Mouse (Mus musculus): ENCODE results near the gene Kifc3. TPM values are rescaled to one million over a fixed set of nuclear protein-coding genes. Genes with fewer than 3 reads are reported as not detected.
A peak's percentile ranks its signal among the peaks of the same experiment; 100 is the strongest.

Gene Kifc3
- polyA plus RNA-seq, 1 experiment from 2014 or later: 5.2 TPM

DNA sequence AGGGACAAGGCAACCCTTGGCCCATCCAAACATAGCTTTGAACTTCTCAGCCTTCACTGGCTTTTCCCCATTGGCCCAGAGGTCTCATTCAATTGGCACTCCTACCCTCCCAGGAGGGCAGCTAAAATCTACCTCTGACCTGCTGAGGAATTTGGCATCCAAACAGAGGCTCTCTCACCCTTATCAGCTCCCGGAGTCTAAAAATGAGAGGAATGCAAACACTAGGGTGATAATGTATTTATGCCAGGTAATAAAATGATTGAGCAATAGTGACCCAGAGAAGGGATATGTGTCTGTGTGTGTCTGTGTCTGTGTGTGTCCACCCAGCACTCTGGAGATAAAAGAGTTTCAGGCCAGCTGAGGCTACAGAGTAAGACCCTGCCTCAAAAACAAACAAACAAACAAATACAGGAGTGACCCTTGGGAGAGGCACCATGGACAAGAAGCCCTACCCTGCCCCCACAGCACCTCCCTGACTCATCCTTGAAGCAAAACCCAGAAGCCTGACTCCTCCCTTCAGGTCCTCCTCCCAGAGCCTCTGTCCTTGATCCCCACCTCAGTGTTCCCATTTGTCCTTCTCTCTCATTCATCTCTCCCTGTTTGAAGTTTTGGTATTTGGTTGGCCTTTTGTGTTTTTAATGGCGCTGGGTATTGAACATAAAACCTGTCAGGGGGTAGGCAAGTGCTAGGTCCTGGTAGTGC is 56.4 kb downstream of the Kifc3 start:
- Histone ChIP-seq H3K36me3 (no peaks in the 10 kb centered on the region), H3K4me3 (no peak overlapping the region), H3K9me3 (replicated peaks) (no peaks in the 10 kb centered on the region), H3K27ac (replicated peaks) (no peak overlapping the region), H3K27me3 (ENCODE audit: low read depth, poor library complexity, severe bottlenecking) (peaks cover 40% of the 10 kb centered on the region), H3K4me1 (peaks cover 31% of the 10 kb centered on the region)
- DNase-seq (ENCODE audit: low spot score): no peak
- WGBS: 91% methylated on average over 2 of the region's 2 CpGs

DNA sequence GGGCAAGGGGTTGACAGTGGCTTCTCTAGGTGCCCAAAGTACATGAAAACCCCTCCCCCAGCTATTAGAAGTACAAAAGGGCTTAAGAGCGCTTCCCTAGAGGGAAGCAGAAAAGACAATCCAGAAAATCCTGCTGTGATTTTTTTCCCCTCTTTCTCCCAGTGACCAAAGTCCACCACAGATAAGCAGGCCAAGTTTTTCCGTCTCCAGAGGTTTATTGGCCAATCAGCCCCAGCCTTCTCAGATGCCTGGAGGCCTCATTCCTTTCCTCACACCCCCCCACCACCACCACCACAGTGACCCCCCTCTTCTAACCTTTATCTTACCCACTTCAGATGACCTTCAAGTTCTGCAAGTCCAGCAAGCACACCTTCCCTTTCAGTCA is 58.0 kb downstream of the Kifc3 start:
- H3K9me3 ChIP-seq (replicated peaks): no peaks in the 10 kb centered on the region
- no peaks in the 10 kb centered on the region for H3K36me3 ChIP-seq
- peaks cover 36% of the 10 kb centered on the region for H3K4me1 ChIP-seq
- H3K27ac ChIP-seq (replicated peaks): no peak overlapping the region
- H3K27me3 ChIP-seq (ENCODE audit: low read depth, poor library complexity, severe bottlenecking): peaks cover 56% of the 10 kb centered on the region
- whole genome bisulfite sequencing: 44% methylated on average over 2 of the region's 2 CpGs
- no peak overlapping the region for H3K4me3 ChIP-seq
- DNase-seq (ENCODE audit: low spot score): no peak

GRCm38 (mm10) chr8:95143805-95144630 is 58.6 kb downstream of the Kifc3 start:
- H3K4me3 ChIP-seq: no peak overlapping the region
- H3K27ac ChIP-seq (replicated peaks): no peak overlapping the region
- DNase-seq (ENCODE audit: low spot score): no peak
- no peaks in the 10 kb centered on the region for H3K9me3 ChIP-seq (replicated peaks)
- peaks cover 58% of the 10 kb centered on the region for H3K27me3 ChIP-seq (ENCODE audit: low read depth, poor library complexity, severe bottlenecking)
- no peaks in the 10 kb centered on the region for H3K36me3 ChIP-seq
- H3K4me1 ChIP-seq: peaks cover 36% of the 10 kb centered on the region
- WGBS: 70% methylated on average over 6 of the region's 6 CpGs

DNA sequence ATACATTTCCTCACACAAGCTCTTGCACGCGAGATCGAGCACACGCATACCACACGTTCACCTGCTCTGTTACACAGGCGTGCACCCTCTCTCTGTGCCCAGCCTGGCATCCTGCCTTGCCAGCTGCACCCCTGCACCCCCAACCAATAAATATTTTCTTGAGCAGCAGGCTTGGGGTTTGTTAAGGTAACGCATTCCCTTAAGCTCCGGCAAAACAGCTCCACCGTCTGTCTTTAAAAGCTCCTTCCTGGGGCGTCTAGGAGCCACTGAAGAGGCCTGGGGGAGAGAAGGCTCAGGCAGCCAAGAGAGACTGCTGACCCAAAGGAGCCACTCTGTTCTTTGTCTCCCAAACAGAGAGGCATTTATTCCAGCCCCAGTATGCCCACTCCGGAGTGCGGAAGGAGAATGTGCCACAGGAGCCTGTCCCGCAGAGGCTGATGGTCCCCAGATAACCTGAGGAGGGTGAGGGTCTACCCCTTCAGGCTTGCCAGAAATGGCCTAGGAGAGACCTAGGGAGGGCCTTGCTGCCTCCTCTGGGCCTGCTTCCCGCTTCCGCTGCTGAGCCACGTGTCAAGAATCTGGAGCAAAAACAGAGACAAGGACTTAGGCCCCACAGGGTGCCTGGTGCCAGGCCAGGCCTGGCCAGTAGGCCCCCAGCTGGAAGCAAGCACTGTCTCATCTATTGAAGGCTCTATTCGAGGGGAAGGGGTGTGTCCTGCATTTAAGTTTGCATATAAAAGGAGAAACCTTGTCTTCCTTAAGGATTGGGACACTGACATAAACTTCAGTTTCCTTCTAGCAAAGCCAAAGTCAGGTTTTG is 59.4 kb downstream of the Kifc3 start:
- no peak for DNase-seq (ENCODE audit: low spot score)

DNA sequence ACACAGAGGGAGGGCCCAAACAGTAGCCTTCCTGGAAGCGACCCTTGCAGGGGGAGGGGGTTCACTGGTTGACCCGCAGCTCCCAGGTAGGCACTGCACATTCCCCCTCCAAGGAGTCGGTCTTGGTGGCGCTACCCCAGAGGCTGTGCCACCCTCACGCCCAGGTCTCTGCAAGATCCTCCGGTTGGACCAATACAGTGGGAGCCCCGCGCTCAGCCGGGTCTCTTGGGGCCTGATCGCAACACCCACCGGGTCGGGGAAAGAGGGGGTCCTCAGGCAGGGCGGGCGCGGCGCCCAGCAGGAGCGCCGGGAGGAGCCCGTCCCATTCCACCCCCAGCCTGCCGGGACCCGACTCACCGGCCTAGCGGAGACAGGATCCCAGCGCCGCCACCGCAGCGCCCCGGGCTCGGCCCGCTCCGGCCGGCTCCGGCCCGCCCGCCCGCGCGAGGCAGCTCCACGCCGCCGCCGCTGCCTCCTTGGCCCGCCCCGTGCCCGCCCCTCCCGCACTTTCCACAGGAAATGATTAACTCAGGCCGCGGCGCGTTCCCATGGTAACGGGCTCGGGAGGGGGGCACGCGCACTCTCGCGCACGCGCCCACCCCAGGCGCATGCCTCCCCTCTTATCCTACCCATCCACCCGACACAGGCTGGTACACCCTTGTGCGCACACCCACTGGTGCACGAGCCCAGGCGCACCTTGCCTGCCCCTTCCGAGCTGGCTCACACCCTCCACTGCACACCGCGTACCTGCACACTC is 60.4 kb downstream of the Kifc3 start:
- H3K36me3 ChIP-seq: no peaks in the 10 kb centered on the region
- H3K27ac ChIP-seq (replicated peaks): peak overlapping the region; percentile 83
- peaks cover 49% of the 10 kb centered on the region for H3K4me1 ChIP-seq
- peak overlapping the region; percentile 78 for H3K4me3 ChIP-seq
- WGBS: 1% methylated on average over 64 of the region's 66 CpGs
- peak; percentile 58 for DNase-seq (ENCODE audit: low spot score)
- no peaks in the 10 kb centered on the region for H3K9me3 ChIP-seq (replicated peaks)
- H3K27me3 ChIP-seq (ENCODE audit: low read depth, poor library complexity, severe bottlenecking): peaks cover 76% of the 10 kb centered on the region

More for the DNA sequence above, 59.4 kb downstream of the Kifc3 start:
- Histone ChIP-seq H3K4me3 (peak overlapping the region; percentile 78), H3K27me3 (ENCODE audit: low read depth, poor library complexity, severe bottlenecking) (peaks cover 66% of the 10 kb centered on the region), H3K9me3 (replicated peaks) (no peaks in the 10 kb centered on the region), H3K4me1 (peaks cover 40% of the 10 kb centered on the region), H3K27ac (replicated peaks) (0 out of 2 replicates have a peak overlapping the region, but pooled peaks have one; percentile 2), H3K36me3 (no peaks in the 10 kb centered on the region)
- 14% methylated on average over 17 of the region's 17 CpGs for WGBS

- peak; percentile 34 for DNase-seq (ENCODE audit: low spot score)
- Histone ChIP-seq H3K4me1 (peaks cover 55% of the 10 kb centered on the region), H3K9me3 (replicated peaks) (no peaks in the 10 kb centered on the region), H3K4me3 (peak overlapping the region; percentile 78), H3K27ac (replicated peaks) (peak overlapping the region; percentile 83), H3K36me3 (no peaks in the 10 kb centered on the region), H3K27me3 (ENCODE audit: low read depth, poor library complexity, severe bottlenecking) (peaks cover 83% of the 10 kb centered on the region)
- WGBS: 2% methylated on average over 6 of the region's 6 CpGs
These were observed 61.0 kb downstream of the Kifc3 start for GRCm38 (mm10) chr8:95141469-95142074.

DNA sequence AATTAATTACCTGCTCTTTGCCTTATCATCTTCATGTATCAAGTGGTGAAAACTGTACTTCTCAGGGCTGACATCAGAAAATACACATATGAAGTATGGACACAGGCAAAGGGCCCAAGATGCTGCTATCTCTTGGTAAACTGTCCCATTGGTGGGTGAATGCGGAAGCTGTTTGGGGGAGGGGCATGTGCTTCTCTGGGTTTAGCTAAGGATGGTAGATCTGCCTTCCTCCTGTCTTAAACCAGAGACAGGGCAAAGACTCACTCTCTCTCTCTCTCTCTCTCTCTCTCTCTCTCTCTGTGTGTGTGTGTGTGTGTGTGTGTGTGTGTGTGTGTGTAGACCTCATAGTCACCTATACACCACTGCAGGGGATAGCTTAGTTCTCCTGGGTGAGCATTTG is 61.6 kb downstream of the Kifc3 start:
- Histone ChIP-seq H3K27me3 (ENCODE audit: low read depth, poor library complexity, severe bottlenecking) (peaks cover 88% of the 10 kb centered on the region), H3K27ac (replicated peaks) (no peak overlapping the region), H3K4me3 (peak overlapping the region; percentile 78; the same call in 1 of the 2 replicates), H3K36me3 (no peaks in the 10 kb centered on the region), H3K9me3 (replicated peaks) (no peaks in the 10 kb centered on the region), H3K4me1 (peaks cover 55% of the 10 kb centered on the region)
- WGBS: 82% methylated on average over 1 of the region's 1 CpGs
- DNase-seq (ENCODE audit: low spot score): no peak

DNA sequence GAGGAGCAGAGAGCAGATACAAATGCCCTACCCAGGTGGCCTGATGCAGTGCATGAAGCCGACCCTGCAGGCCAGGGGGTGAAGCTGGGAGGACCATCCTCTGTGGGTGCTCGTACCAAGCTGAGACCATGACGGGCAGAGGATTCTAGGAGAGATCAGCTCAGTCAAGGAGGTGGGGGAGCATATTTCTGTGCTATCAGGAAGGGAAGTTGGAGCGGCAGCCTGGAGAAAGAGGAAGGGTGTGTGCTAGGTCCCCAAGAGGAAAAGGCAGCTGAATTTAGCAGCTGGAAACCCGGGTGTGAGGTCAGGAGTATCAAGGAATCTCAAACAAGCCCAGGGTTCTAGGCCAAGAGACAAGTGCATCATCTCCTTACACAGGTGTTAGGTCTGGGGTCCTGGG is 62.1 kb downstream of the Kifc3 start:
- Histone ChIP-seq H3K27ac (replicated peaks) (no peak overlapping the region), H3K4me1 (peaks cover 55% of the 10 kb centered on the region), H3K9me3 (replicated peaks) (no peaks in the 10 kb centered on the region), H3K4me3 (no peak overlapping the region), H3K36me3 (no peaks in the 10 kb centered on the region), H3K27me3 (ENCODE audit: low read depth, poor library complexity, severe bottlenecking) (peaks cover 91% of the 10 kb centered on the region)
- 69% methylated on average over 5 of the region's 5 CpGs for WGBS
- DNase-seq (ENCODE audit: low spot score): no peak

DNA sequence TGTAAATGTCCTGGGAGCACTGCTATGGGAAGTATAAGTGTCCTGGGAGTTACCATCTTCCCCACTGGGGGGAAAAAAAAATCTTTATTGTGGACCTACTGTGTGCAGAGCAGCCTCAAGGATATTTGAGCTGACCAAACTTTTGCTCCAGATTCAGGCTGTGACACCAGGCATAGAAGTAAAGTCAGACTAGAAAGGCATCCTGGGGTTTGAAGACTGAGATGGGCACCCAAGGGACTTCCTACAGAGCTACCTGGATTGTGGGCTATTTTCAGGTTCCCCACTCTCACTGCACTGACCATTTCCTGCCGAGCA is 63.6 kb downstream of the Kifc3 start:
- no peak for DNase-seq (ENCODE audit: low spot score)
- Histone ChIP-seq H3K4me3 (no peak overlapping the region), H3K27me3 (ENCODE audit: low read depth, poor library complexity, severe bottlenecking) (peaks cover 81% of the 10 kb centered on the region), H3K27ac (replicated peaks) (no peak overlapping the region), H3K36me3 (no peaks in the 10 kb centered on the region), H3K9me3 (replicated peaks) (no peaks in the 10 kb centered on the region), H3K4me1 (peaks cover 47% of the 10 kb centered on the region)
- 61% methylated on average over 1 of the region's 1 CpGs for WGBS

DNA sequence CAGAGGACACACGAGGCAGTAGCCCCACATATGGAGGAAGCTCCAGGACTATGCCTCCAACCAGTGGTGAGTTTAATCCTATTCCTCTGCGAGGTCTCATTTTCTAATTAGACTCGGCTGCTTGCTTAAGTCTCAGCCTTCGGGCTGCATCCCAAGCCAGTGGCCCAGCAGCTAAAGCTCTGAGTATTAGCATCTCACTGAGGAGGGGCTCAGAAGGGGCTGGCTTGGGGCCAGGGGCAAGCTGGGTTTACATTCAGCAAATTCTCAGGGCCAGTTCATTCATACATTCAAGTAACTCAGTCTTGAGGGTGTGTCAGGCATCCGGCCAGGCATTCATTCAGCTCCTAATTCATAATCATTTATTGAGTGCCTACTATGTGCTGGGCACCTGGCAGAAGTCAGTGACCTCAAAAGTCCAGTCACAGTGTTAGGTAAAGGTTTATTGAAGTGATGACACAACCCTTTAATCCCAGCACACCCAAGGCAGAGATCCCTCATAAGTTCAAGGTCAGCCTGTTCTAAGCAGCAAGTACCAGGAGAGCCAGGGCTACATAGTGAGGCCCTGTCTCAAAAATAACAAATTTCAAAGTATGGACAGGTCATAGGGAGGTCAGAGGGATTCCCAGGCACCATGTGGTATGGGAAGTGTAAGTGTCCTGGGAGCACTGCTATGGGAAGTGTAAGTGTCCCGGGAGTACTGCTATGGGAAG is 64.1 kb downstream of the Kifc3 start:
- WGBS: 25% methylated on average over 6 of the region's 6 CpGs
- H3K27ac ChIP-seq (replicated peaks): no peak overlapping the region
- no peaks in the 10 kb centered on the region for H3K9me3 ChIP-seq (replicated peaks)
- H3K36me3 ChIP-seq: no peaks in the 10 kb centered on the region
- H3K27me3 ChIP-seq (ENCODE audit: low read depth, poor library complexity, severe bottlenecking): peaks cover 77% of the 10 kb centered on the region
- peak overlapping the region; percentile 49 for H3K4me3 ChIP-seq
- peaks cover 47% of the 10 kb centered on the region for H3K4me1 ChIP-seq
- DNase-seq (ENCODE audit: low spot score): no peak

GRCm38 (mm10) chr8:95137641-95138098 is 64.9 kb downstream of the Kifc3 start:
- Histone ChIP-seq H3K27ac (replicated peaks) (no peak overlapping the region; the same call in 1 of the 2 replicates), H3K9me3 (replicated peaks) (no peaks in the 10 kb centered on the region), H3K4me1 (peaks cover 39% of the 10 kb centered on the region), H3K27me3 (ENCODE audit: low read depth, poor library complexity, severe bottlenecking) (peaks cover 69% of the 10 kb centered on the region), H3K36me3 (no peaks in the 10 kb centered on the region), H3K4me3 (peak overlapping the region; percentile 49)
- DNase-seq (ENCODE audit: low spot score): peak; percentile 49
- under 1% methylated on average over 28 of the region's 28 CpGs for WGBS

Measured in midbrain, embryonic 10.5 days (tissue).